Mouse (Mus musculus) monocyte, adult 5-6 weeks (primary cell): Measurements from ENCODE around the gene Myoz2. TPM values are rescaled to one million over a fixed set of nuclear protein-coding genes. Genes with fewer than 3 reads are reported as not detected.

ENCODE experiments used
- ATAC-seq: fragments of 153-309, 156-312 bp; replicated peaks from 2 replicates; pipeline ENCODE4 v1.8.0; 2017; ENCODE audit warnings: mild to moderate bottlenecking; ENCODE audit not compliant: low TSS enrichment, insufficient number of reproducible peaks, severe bottlenecking, poor library complexity, low FRiP score
- total RNA-seq: library from RNA; stranded (forward); fragments of 200-1000, 200-491, 200-594 nt; gene quantifications from 3 replicates; pipeline ENCODE4 v1.2.3, GENCODE M21; 2017

Myoz2 gene
- not detected in 3 replicates for total RNA-seq

DNA sequence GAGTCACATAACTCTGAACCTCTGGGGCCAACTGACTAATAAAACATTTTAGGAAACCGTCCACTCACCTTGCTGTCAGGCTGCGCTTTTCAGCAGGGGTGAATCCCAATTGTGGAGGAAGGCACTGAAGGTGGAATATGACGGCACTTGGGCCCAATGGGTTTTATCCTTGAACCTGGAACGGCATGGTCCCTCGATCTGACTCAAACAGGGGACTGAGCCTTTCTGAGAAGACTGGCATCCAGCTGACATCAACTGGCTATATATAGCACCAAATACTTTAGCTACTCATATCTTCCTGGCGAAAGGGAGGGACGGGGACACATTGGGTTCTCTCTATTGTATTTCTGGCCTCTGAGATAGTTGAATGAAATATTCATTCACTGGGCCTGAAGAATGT lies at the start of gene Myoz2:
Gene Myoz2, minus strand, starts transcription at position 264 of the 400 bp plus-strand sequence.
- no peak for ATAC-seq

DNA sequence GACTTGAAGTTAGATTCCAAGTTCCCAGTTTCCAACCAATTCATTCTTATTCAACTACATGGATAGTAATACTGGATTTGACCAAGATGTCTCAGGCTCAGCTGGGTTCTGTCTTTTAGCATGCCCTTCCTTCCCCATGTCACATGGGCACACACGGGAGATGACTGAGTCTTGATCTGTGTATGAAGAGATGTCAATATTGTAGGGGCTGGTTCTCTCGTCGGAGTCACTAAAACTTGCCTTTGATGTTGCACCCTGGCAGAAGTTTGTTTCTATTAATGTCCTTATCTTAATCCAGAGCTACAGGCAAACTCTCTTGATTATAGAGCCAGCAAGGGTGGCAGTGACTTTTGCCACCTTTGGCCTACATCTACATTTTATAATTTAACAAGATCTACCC lies 46.9 kb upstream of the Myoz2 start:
- ATAC-seq, result no peak

DNA sequence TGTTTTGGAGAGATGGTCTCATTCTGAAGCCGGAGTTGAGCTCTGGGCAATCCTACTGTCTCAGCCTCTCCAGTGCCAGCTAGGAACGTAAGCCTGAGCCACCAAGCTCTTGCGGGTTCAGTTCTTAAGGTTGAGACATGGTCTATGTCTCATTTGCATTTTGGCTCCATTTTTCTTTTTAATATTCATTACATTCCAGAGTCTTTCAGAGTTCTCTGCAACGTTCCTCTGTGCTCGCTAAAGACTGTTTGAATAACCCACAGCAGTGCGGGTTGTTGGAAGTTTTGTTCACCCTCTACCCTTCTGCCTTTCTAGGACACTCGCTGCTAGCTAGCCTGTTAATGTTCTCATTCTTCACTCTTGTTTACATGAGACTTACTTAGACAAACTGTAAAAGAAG lies 46.1 kb upstream of the Myoz2 start:
- no peak for ATAC-seq

DNA sequence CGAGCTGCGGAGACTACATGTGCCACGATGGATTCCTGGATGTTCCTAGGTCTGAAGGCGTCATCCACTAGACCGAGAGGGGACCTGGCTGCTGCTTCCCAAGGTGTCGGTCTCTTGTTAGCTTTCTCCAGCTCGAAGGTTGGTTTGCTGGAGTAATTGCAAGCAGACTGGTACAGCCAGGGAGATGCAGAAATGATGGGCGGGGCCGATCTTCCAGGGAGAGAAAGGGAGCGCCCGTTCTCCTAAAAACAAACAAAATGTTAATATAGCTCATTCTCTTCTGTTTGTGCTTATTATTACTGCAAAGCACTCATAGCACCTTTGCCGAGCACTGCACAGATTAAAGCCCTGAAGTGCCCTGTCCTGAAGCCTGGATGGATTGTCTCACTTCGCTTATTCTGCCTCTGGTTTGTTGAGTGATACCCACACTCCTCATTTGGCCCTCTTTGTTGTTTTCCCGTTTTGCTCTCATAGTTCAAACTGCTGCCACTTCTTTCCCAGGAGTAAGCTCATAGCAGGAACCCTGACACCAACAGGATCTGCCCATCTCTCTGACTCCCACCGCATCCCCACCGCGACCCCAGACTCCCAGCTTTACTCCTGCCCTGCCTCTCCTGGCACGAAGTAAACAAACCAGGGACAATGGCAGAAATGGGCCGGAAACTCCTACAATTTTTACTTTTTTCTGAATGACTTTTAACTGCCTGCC lies 45.4 kb upstream of the Myoz2 start:
- no peak for ATAC-seq

DNA sequence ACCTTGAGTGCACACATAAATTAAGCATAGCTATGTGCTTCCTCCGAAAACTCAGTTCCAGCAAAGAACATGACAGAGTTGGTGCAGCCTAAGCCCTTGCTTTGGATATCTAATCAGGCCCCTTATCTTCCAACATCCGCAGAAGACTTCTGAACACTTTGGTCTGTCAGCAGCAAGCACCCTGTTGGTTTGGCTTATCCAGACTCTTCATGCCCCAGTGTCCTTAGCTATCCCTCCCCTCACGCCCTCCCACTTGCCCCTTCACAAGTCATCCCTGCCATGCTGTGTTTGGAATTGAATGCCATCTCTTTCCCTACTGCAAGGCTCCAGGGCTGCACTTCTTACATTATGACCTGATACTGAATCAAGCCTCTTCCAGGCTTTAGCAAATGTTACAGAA lies 40.9 kb upstream of the Myoz2 start:
- ATAC-seq, result no peak

DNA sequence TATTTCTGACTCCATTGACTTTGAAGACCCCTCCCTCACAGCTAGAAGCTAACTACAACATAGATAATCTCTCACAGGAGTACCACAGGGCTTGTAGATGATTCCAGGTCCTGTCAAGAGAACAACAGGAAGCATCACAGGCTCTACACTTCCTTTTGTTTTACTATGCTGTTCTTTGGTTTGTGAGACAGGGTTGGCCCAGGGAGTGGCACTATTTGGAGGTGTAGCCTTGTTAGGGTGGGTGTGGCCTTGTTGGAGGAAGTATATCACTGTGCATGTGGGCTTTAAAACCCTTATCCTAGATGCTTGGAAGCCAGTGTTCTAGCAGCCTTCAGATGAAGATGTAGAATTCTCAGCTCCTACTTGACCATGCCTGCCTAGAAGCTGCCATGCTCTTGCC lies 40.2 kb upstream of the Myoz2 start:
- no peak for ATAC-seq

DNA sequence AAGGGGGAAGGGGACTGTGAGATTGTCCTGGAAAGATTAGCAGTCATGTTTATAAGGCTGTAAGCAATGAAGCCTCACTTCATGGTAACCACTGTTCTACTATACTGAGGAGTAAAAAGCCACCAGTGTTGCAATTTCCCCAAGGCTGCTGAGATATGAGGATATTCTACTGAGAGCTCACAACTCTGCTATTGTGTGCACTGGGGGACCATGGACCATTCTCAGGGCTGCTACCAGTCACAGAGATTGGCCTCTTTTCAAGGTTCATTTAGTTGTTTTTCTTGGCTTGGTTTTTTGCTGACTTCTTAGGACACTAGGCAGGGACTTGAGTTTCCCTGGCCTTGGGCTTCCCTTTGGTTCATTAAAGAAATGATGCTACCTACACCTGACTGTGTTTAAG lies 38.5 kb upstream of the Myoz2 start:
- ATAC-seq, result no peak

DNA sequence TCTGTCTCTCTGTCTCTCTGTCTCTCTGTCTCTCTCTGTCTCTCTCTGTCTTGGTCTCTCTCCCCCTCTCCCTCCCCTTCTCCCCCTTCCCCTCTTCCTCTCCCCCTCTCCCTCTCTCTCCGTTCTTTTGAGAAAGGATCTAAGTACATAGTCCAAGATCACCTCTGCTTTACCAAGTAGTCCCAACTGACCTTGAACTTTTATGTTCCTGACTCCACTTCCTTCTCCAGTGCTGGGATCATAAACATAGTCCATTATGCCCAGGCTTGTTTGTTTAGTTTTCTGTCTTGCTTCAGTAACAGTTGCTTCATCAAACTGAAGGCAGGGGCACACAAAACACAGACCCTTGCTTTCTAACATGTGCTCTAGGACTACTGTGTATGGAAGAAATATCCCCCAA lies 37.7 kb upstream of the Myoz2 start:
- no peak for ATAC-seq

DNA sequence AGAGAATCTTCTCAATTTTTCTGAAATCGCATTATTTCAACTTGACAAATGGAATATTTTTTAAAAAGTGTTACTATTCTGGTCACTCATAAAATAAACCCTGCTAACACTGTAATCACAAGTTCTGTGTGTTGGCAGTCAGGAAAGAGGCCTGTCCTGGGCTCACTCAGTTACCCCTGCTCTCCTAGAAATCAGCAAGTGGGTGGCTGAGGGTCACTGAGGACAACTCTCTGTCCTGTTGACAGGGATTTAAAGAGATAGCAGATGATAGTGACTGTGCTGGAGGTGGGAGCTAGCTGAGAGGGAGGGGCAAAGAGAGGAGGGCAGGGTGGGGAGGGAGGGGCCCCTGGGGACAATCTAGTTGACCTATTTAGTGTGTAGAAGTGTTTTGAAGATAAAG lies 36.2 kb upstream of the Myoz2 start:
- ATAC-seq, result no peak

DNA sequence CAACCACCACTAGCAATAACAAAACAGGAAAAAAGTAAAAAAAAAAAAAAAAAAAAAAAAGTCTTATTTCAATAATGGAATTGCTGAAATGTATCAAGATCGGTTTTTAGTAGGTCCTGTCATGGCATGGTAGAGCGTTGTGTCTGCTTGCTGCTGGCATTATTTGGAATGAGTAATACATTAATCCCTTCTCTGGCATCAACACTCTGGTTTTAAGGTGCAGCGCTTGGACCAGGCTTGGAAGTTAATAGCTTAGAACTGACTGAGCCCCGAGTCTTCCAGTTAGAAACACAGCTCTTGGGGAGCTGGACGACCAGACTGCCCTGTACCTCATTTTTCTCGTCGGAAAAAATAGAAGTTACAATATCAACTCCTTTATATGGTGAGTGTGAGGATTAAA lies 32.0 kb upstream of the Myoz2 start:
- ATAC-seq, result no peak

DNA sequence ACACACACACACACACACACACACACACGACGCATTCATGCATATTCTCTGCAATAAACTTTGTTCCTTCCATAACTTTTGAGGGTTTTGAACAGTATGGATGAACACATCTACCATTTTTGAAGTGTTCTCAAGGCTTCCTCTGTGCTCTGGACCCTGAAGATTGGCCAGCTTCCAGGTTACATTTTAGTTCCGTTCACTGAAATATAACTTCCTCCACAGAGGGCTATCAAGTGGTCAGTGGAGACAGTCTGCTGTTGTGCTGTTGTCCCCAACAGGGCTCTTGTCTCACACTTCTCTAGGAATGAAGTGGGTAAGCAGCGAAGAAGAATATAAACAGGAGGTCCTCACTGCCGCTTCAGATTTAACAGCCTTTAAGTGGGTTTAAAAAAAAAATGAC lies 30.7 kb upstream of the Myoz2 start:
- ATAC-seq, result no peak

DNA sequence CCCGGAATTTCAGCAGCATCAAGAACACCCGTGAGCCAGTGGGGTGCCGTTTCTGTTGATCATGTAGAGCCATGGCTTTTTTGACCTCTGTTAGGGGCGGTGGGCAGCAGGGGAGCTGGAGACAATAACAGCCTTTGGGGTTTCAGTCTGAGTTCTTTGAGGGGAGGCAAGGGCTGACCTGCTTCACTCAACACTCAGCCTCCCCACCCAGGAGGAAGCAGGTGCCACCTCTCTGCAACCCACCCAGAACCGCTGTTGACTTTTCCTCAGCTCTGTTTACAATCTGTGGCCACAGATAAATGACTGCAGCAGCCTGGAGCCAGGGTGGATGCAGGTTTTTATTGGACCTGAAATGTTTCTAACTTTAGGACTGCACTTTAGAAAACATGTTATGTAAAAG lies 29.4 kb upstream of the Myoz2 start:
- no peak for ATAC-seq

DNA sequence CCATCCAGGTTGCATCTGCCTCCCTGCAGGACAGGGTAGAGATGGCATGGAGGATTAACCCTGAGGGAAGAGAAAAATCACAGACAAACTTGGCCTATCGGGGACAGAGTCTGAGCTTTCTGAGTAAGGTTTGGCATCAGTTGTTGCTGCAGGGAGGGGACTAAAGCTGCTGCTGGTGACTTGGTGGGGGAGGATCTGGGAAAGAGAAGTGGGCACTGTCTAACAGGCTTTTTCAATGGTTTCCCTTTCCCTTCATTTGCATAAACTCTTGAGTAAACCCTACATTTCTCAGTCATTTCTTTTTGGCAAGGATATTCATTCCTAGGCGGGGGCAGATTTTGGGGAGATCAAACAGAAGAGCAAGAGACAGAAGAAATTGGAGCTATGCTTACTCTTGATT lies 27.1 kb upstream of the Myoz2 start:
- no peak for ATAC-seq

DNA sequence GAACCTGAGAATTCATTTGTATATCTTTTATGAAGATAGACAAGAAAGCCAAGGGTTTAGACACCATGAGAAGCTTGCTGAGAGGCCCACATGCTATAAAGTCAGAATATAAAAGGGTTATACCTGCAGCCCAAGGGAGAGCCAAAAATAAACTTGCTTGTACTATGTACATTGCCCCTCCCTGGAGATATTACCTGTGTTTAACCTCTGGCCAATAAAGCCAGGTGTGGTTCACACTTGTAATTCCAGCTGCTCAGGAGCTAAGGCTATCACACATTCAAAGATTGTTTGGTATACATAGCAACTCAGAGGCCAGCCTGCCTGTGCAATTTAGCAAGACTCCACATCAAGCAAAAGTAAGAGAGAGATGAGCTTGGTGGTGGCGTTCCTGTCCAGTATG lies 24.0 kb upstream of the Myoz2 start:
- ATAC-seq, result no peak

DNA sequence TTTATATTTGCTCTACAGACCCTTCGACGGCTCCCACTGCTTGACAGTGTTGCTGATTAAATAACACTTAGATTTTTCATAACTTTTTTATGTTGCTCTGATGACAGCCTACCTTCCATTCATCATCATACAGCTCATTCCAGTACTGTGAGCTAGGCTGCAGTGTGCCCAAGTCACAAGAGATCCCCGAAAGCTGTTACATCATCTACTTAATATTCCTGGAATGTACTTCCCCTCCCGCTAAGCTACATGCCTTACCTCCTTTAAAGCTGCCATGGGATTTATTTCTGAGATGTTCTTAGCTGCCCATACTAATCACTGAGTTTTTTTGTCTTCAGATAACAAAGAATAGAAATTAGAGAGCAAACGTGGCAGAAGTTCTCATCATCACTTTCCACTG lies 19.4 kb upstream of the Myoz2 start:
- ATAC-seq, result no peak

DNA sequence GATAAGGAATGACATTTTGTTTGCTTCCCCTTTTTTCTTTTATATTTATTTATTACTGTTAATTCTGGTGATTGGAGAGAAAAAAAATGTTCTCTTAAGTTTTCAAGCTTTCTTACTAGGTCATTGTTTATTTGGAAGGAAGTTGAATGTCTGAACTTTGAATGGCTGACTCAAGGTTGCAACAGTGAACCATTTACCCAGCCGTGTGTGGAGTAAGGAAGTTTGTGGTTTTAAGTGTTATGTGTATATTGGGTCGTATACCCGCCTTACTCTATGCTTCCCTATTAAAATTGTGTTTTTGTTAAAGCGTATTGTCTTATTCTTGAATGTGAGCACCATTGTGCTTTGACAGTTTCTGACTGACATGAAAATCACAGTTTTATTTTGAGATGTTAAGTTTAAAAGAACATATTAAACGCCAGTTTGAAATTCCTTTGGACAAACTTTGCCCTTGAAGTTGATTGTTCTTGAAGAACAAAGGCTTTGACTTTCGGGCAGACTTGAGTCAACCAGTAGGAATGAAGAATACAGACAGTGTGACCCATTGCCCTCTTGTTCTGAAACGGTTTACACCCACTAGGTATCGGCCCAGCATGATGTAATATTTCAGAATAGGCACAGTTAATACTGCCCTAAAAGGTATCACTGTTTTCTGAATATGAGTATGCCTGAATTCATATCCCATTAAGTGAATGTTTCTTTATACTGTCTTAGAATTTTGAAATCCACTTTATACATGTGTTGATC lies 18.6 kb upstream of the Myoz2 start:
- ATAC-seq, result no peak

DNA sequence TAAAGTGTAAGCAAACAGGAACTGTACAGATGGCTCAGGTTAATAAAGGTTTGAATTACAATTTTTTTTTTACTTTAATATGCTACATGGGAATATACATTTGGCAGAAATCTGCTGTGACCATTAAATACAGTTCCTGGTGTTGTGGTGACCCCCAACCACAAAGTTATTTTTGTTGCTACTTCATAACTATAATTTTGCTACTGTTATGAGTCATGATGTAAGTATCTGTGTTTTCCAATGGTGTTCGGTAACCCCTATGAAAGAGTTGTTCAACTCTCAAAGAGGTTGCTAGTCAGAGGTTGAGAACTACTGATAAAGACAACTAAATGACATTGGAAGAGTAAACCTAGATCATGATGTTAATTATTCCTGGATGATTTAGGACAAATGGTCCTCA lies 7.5 kb upstream of the Myoz2 start:
- no peak for ATAC-seq

DNA sequence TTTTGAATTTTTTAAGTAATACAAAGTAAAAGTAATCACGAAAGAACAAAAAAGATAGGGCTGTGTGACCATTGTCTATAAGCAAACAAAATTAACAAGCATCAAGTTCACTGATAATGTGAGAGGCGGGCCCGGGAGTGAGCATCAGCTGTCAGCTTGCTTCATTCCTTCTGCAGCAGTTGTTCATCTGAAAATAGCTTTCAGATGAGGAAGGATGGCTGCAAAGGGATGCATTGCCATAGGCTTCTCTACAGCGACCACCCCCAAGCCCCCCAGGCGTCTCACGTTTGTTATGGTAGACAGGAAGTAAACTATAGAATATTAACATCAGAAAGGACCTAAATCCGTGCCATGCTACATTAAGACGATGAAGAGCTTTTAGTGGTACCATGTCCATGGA lies 1.0 kb downstream of the Myoz2 start:
- no peak for ATAC-seq

DNA sequence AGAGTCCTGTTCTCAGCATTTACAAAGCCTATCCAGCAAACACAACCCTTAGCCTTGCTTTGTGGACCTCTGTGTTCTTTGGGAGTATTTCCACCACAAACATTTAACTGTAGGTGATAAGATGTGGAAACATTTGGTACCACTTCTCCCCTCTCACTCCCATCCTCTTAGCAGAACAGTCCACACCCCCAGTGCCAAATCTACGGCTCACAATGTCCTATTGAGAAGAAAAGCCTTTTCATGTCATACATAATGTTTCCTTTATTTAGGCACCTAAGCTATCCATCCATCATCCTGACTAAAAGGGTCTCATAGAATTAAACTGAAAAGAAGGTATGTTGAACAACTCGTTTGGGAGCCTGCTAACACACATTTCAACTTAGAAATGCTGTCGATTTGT lies 9.2 kb downstream of the Myoz2 start:
- no peak for ATAC-seq

DNA sequence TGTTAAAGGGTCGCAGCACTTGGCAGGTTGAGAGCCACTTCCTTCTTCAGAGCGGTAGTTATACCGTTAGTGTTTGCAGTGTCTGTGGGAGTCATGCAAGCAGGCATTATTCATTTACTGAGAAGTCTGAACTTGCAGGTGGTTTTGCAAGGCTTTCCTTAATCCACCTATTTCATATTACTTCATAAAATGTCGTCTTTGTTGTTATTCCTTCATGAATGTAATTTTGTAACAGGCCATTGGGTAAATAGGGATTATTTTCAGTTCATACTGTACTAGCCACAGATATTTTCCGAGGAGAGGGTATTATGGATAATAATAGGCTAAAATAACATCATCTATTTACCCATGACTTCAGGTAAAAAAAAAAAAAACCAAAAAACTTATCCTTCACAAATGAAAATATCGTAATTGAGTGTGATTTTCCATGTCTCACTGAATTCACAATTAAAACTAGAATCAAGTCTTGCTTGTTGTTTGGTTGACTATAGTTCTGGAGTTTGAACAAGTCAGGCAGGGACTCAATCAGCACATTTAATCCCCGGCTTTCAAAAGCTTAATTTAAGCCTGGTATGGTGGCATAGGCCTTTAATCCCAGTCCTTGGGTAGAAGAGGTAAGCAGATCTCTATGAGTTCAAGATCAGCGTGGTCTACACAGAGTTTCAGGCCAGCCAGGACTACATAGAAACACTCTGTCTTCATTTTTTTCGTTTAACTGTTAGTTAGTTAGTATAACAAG lies 10.2 kb downstream of the Myoz2 start:
- ATAC-seq, result no peak
